Mouse (Mus musculus) ES-CJ7 (cell line): Measurements from ENCODE around the gene Magi3.

Source experiments
- DNase-seq: peaks from one replicate; pipeline ENCODE4 v3.0.0; 2011; ENCODE audit warnings: low read depth, low spot score

Gene Magi3

GRCm38 (mm10) chr3:104189823-104190222, 30.4 kb downstream of the Magi3 start:
- no peak for DNase-seq

- no peak for DNase-seq
Observed at GRCm38 (mm10) chr3:104189234-104189633, 30.9 kb downstream of the Magi3 start.

GRCm38 (mm10) chr3:104184270-104184669, 35.9 kb downstream of the Magi3 start:
- DNase-seq: no peak

GRCm38 (mm10) chr3:104183656-104184055, 36.5 kb downstream of the Magi3 start:
- DNase-seq: no peak

- DNase-seq: no peak
Observed at GRCm38 (mm10) chr3:104182711-104183110, 37.5 kb downstream of the Magi3 start.

GRCm38 (mm10) chr3:104161347-104161746, 58.8 kb downstream of the Magi3 start:
- no peak for DNase-seq

- no peak for DNase-seq
Observed at GRCm38 (mm10) chr3:104160603-104161002, 59.6 kb downstream of the Magi3 start.

- no peak for DNase-seq
Observed at GRCm38 (mm10) chr3:104150146-104150545, 70.0 kb downstream of the Magi3 start.

GRCm38 (mm10) chr3:104142376-104142775, 77.8 kb downstream of the Magi3 start:
- no peak for DNase-seq

- DNase-seq: no peak
Observed at GRCm38 (mm10) chr3:104138953-104139450, 81.2 kb downstream of the Magi3 start.

GRCm38 (mm10) chr3:104125628-104126027, 94.5 kb downstream of the Magi3 start:
- no peak for DNase-seq

- DNase-seq: no peak
Observed at GRCm38 (mm10) chr3:104123846-104124245, 96.3 kb downstream of the Magi3 start.

GRCm38 (mm10) chr3:104109478-104109877, 110.7 kb downstream of the Magi3 start:
- DNase-seq: no peak

GRCm38 (mm10) chr3:104104942-104105341, 115.2 kb downstream of the Magi3 start:
- DNase-seq: peak; percentile 42

- DNase-seq: no peak
Observed at GRCm38 (mm10) chr3:104101721-104102120, 118.5 kb downstream of the Magi3 start.

GRCm38 (mm10) chr3:104101249-104101648, 118.9 kb downstream of the Magi3 start:
- DNase-seq: no peak

- no peak for DNase-seq
Observed at GRCm38 (mm10) chr3:104095936-104096335, 124.2 kb downstream of the Magi3 start.

GRCm38 (mm10) chr3:104094646-104095045, 125.5 kb downstream of the Magi3 start:
- no peak for DNase-seq

- no peak for DNase-seq
Observed at GRCm38 (mm10) chr3:104092759-104093158, 127.4 kb downstream of the Magi3 start.

- DNase-seq: no peak
Observed at GRCm38 (mm10) chr3:104082031-104082430, 138.1 kb downstream of the Magi3 start.

GRCm38 (mm10) chr3:104078725-104079124, 141.4 kb downstream of the Magi3 start:
- peak; percentile 42 for DNase-seq

GRCm38 (mm10) chr3:104069395-104069794, 150.8 kb downstream of the Magi3 start:
- no peak for DNase-seq

GRCm38 (mm10) chr3:104059001-104059622, 161.1 kb downstream of the Magi3 start:
- no peak for DNase-seq

- DNase-seq: no peak
Observed at GRCm38 (mm10) chr3:104032747-104033146, 187.4 kb downstream of the Magi3 start.
